Mouse (Mus musculus) limb, embryonic 10.5 days (tissue): Measurements from ENCODE around the gene Atrn. TPM values are rescaled to one million over a fixed set of nuclear protein-coding genes. Genes with fewer than 3 reads are reported as not detected.

ENCODE experiments used
- DNase-seq: peaks from one replicate; pipeline ENCODE4 v3.0.0-alpha.2; 2017; ENCODE audit warnings: low spot score
- H3K27ac ChIP-seq: fragments of 300-500 bp; sonication (generic); 2 replicates; pipeline ENCODE4 v1.5.1; 2016; ENCODE audit warnings: mild to moderate bottlenecking
- H3K27me3 ChIP-seq: fragments of 300-500 bp; sonication (generic); 2 replicates; pipeline ENCODE4 v1.6.1; 2016; ENCODE audit warnings: low read depth, mild to moderate bottlenecking; ENCODE audit not compliant: poor library complexity, severe bottlenecking
- H3K36me3 ChIP-seq: fragments of 300-500 bp; sonication (generic); 2 replicates; pipeline ENCODE4 v1.6.1; 2016; ENCODE audit warnings: mild to moderate bottlenecking, moderate library complexity
- H3K4me1 ChIP-seq: fragments of 300-500 bp; sonication (generic); 2 replicates; pipeline ENCODE4 v1.6.1; 2016
- H3K4me3 ChIP-seq: fragments of 300-500 bp; sonication (generic); 2 replicates; pipeline ENCODE4 v1.5.1; 2016; ENCODE audit warnings: mild to moderate bottlenecking, moderate library complexity
- H3K9me3 ChIP-seq: fragments of 300-500 bp; sonication (generic); replicated peaks from 2 replicates; pipeline ENCODE4 v1.6.1; 2016; ENCODE audit warnings: mild to moderate bottlenecking
- WGBS: fragments of 180-500 bp; shearing (Covaris S2); methylation state at CpG from one replicate; pipeline ENCODE4 v1.1.7; 2016; 5-methylcytosine and 5-hydroxymethylcytosine counted together
- microRNA-seq: library from miRNA; unstranded; fragments of <30 nt; microRNA quantifications from one replicate; pipeline ENCODE4, GENCODE M21; 2017
- polyA plus RNA-seq: library from polyadenylated mRNA; unstranded; fragments of >200 nt; fragmentation: Nextera tagmentation; extraction: Ambion mirVana; gene quantifications from 2 replicates; pipeline ENCODE4 v1.2.1, GENCODE M21; 2016

The Atrn gene
- polyA plus RNA-seq, 1 experiment from 2014 or later = 6.9 TPM

- H3K27me3 ChIP-seq = peaks cover 48% of the 10 kb centered on the region
Observed at GRCm38 (mm10) chr2:131067481-131067880, 161.2 kb downstream of the Atrn start.

GRCm38 (mm10) chr2:131072536-131072935 lies 166.2 kb downstream of the Atrn start:
- Histone ChIP-seq H3K4me3 (no peak overlapping the region), H3K27ac (no peak overlapping the region), H3K4me1 (peaks cover 6% of the 10 kb centered on the region; the same call in 1 of the 2 replicates), H3K27me3 (peaks cover 4% of the 10 kb centered on the region; the same call in 1 of the 2 replicates), H3K36me3 (no peaks in the 10 kb centered on the region), H3K9me3 (no peaks in the 10 kb centered on the region)
- whole genome bisulfite sequencing = 88% methylated on average over 10 of the region's 10 CpGs
- DNase-seq = no peak

More at GRCm38 (mm10) chr2:131067481-131067880, 161.2 kb downstream of the Atrn start:
- no peaks in the 10 kb centered on the region for H3K36me3 ChIP-seq
- no peak overlapping the region for H3K4me3 ChIP-seq
- no peak overlapping the region for H3K27ac ChIP-seq
- 90% methylated on average over 6 of the region's 6 CpGs for WGBS
- peaks cover 20% of the 10 kb centered on the region for H3K4me1 ChIP-seq
- DNase-seq = no peak
- no peaks in the 10 kb centered on the region for H3K9me3 ChIP-seq

Small RNA genes within 50 kb of the gene (microRNA-seq; reads per million reads assigned to microRNA genes)
- not detected for gene Mir6973b

Other genes starting within 250 kb of the Atrn start
- 43.8 and 44.8 TPM in 2 replicates for gene Ddrgk1, start 241.8 kb upstream of the Atrn start, polyA plus RNA-seq
- 150 and 154 TPM in 2 replicates for gene Itpa, start 238.9 kb upstream of the Atrn start, polyA plus RNA-seq
- gene Slc4a11, start 209.0 kb upstream of the Atrn start, polyA plus RNA-seq = 0.10 and 0.60 TPM in 2 replicates
- 16.2 and 20.5 TPM in 2 replicates for gene 4930402H24Rik, start 89 bp upstream of the Atrn start, polyA plus RNA-seq
- 7.1 and 10.1 TPM in 2 replicates for gene Gfra4, start 136.6 kb downstream of the Atrn start, polyA plus RNA-seq
- gene Adam33, start 157.3 kb downstream of the Atrn start, polyA plus RNA-seq = 0.38 and 0.48 TPM in 2 replicates
- gene Siglec1, start 180.3 kb downstream of the Atrn start, polyA plus RNA-seq = 0.09 and 0.10 TPM in 2 replicates
- 14.8 and 19.7 TPM in 2 replicates for gene Hspa12b, start 220.8 kb downstream of the Atrn start, polyA plus RNA-seq
- not detected in 2 replicates for gene Gm11037, start 227.0 kb downstream of the Atrn start, polyA plus RNA-seq